Mouse (Mus musculus) cortical plate, adult 2 months (tissue): ENCODE data around the gene Ppm1n. TPM values are rescaled to one million over a fixed set of nuclear protein-coding genes. Genes with fewer than 3 reads are reported as not detected.

Source experiments
- H3K27ac ChIP-seq: fragments of 200-500 bp; 2 replicates; pipeline ENCODE4 v1.5.1; 2012; ENCODE audit warnings: low read length, control low read depth, inconsistent platforms; ENCODE audit not compliant: insufficient read depth
- H3K4me1 ChIP-seq: fragments of 200-500 bp; 2 replicates; pipeline ENCODE4 v1.6.1; 2011; ENCODE audit warnings: low read length; ENCODE audit not compliant: control insufficient read depth, insufficient read depth
- H3K4me3 ChIP-seq: fragments of 200-500 bp; 2 replicates; pipeline ENCODE4 v1.5.1; 2011; ENCODE audit warnings: mild to moderate bottlenecking, low read length, control low read depth; ENCODE audit not compliant: insufficient read depth
- CTCF ChIP-seq: fragments of 200-500 bp; IDR thresholded peaks from 2 replicates; pipeline ENCODE4 v1.5.1; 2011; ENCODE audit warnings: mild to moderate bottlenecking, control low read depth, low read length; ENCODE audit not compliant: insufficient read depth; ENCODE audit errors: extremely low read depth
- POLR2A ChIP-seq: fragments of 200-500 bp; IDR thresholded peaks from 2 replicates; pipeline ENCODE4 v1.6.1; 2011; ENCODE audit warnings: mild to moderate bottlenecking, low read length, control low read depth; ENCODE audit not compliant: insufficient read depth; ENCODE audit errors: extremely low read depth
- polyA plus RNA-seq: library from polyadenylated mRNA; depleted of rRNA; stranded (reverse); fragments of >200 nt; gene quantifications from 2 replicates; pipeline ENCODE4 v1.2.3, GENCODE M21; 2012

Ppm1n gene
- polyA plus RNA-seq, 1 experiment = 0.21 TPM

- Histone ChIP-seq H3K4me3 (no peak overlapping the region), H3K27ac (no peak overlapping the region), H3K4me1 (no peaks in the 10 kb centered on the region; the same call in 1 of the 2 replicates)
- TF ChIP-seq CTCF = no peak
- no peak for TF ChIP-seq POLR2A
These were observed 26.4 kb downstream of the Ppm1n start for GRCm38 (mm10) chr7:19253437-19253836.

- no peaks in the 10 kb centered on the region for H3K4me1 ChIP-seq
- no peak for TF ChIP-seq CTCF
- TF ChIP-seq POLR2A = no peak
These were observed 27.8 kb downstream of the Ppm1n start for GRCm38 (mm10) chr7:19252078-19252477.

GRCm38 (mm10) chr7:19247511-19247910, 32.4 kb downstream of the Ppm1n start:
- no peaks in the 10 kb centered on the region for H3K4me1 ChIP-seq
- TF ChIP-seq CTCF (no peak), POLR2A (no peak)
- H3K4me3 ChIP-seq = no peak overlapping the region
- no peak overlapping the region for H3K27ac ChIP-seq

More at GRCm38 (mm10) chr7:19252078-19252477, 27.8 kb downstream of the Ppm1n start:
- no peak overlapping the region for H3K27ac ChIP-seq
- no peak overlapping the region for H3K4me3 ChIP-seq

- H3K4me3 ChIP-seq = no peak overlapping the region
- H3K27ac ChIP-seq = no peak overlapping the region
- TF ChIP-seq POLR2A (no peak), CTCF (no peak)
- H3K4me1 ChIP-seq = no peaks in the 10 kb centered on the region
These were observed 33.0 kb downstream of the Ppm1n start for GRCm38 (mm10) chr7:19246855-19247254.

- H3K27ac ChIP-seq = no peak overlapping the region
- no peak overlapping the region for H3K4me3 ChIP-seq
- no peak for TF ChIP-seq CTCF
- no peak for TF ChIP-seq POLR2A
- no peaks in the 10 kb centered on the region for H3K4me1 ChIP-seq
These were observed 34.8 kb downstream of the Ppm1n start for GRCm38 (mm10) chr7:19245083-19245482.

GRCm38 (mm10) chr7:19243858-19244257, 36.0 kb downstream of the Ppm1n start:
- H3K4me1 ChIP-seq = no peaks in the 10 kb centered on the region
- no peak for TF ChIP-seq CTCF
- no peak for TF ChIP-seq POLR2A
- no peak overlapping the region for H3K27ac ChIP-seq
- no peak overlapping the region for H3K4me3 ChIP-seq

- TF ChIP-seq POLR2A (no peak), CTCF (no peak)
- H3K27ac ChIP-seq = no peak overlapping the region
- H3K4me1 ChIP-seq = no peaks in the 10 kb centered on the region
- no peak overlapping the region for H3K4me3 ChIP-seq
These were observed 37.9 kb downstream of the Ppm1n start for GRCm38 (mm10) chr7:19242005-19242404.

GRCm38 (mm10) chr7:19240905-19241463, 38.9 kb downstream of the Ppm1n start:
- Histone ChIP-seq H3K4me3 (no peak overlapping the region), H3K4me1 (no peaks in the 10 kb centered on the region), H3K27ac (no peak overlapping the region)
- no peak for TF ChIP-seq CTCF
- no peak for TF ChIP-seq POLR2A

GRCm38 (mm10) chr7:19239986-19240385, 39.9 kb downstream of the Ppm1n start:
- Histone ChIP-seq H3K4me1 (no peaks in the 10 kb centered on the region), H3K27ac (no peak overlapping the region), H3K4me3 (no peak overlapping the region)
- TF ChIP-seq CTCF (no peak), POLR2A (no peak)

- Histone ChIP-seq H3K27ac (no peak overlapping the region), H3K4me3 (no peak overlapping the region), H3K4me1 (no peaks in the 10 kb centered on the region)
- TF ChIP-seq POLR2A = no peak
- TF ChIP-seq CTCF = peak; percentile 98
These were observed 40.4 kb downstream of the Ppm1n start for GRCm38 (mm10) chr7:19239423-19239822.

- no peak overlapping the region for H3K27ac ChIP-seq
- TF ChIP-seq POLR2A (no peak), CTCF (no peak)
These were observed 41.5 kb downstream of the Ppm1n start for GRCm38 (mm10) chr7:19238344-19238743.

More at GRCm38 (mm10) chr7:19238344-19238743, 41.5 kb downstream of the Ppm1n start:
- Histone ChIP-seq H3K4me1 (no peaks in the 10 kb centered on the region), H3K4me3 (no peak overlapping the region)
